Mouse (Mus musculus) cerebellum, postnatal 4 days (tissue): Measurements from ENCODE around the gene Tmem151a.

ENCODE experiments used
- DNase-seq, 2 experiments: peaks; one replicate each; pipeline ENCODE4 v3.0.0; 2022; ENCODE audit warnings: low spot score in 2 of 2, mixed read lengths in 1 of 2

Gene Tmem151a

GRCm38 (mm10) chr19:5085145-5085863 is at the start of gene Tmem151a:
Gene Tmem151a (minus strand): TSS chr19:5085531.
- peak in 1 of 2 experiments; percentile 28 for DNase-seq

GRCm38 (mm10) chr19:5131237-5131636 is 45.9 kb upstream of the Tmem151a start:
- DNase-seq, result no peak

- DNase-seq, result no peak
Measured at GRCm38 (mm10) chr19:5129770-5130169, 44.4 kb upstream of the Tmem151a start.

- DNase-seq, result peak in 1 of 2 experiments; percentile 45
Measured at GRCm38 (mm10) chr19:5124055-5124614, 38.8 kb upstream of the Tmem151a start.

- no peak for DNase-seq
Measured at GRCm38 (mm10) chr19:5123241-5123640, 37.9 kb upstream of the Tmem151a start.

- no peak for DNase-seq
Measured at GRCm38 (mm10) chr19:5122492-5122891, 37.2 kb upstream of the Tmem151a start.

GRCm38 (mm10) chr19:5118384-5118698 is 33.0 kb upstream of the Tmem151a start, which contains the start of gene Klc2:
Gene Klc2 (minus strand): TSS chr19:5118560.
- no peak for DNase-seq

GRCm38 (mm10) chr19:5117494-5118383 is 32.4 kb upstream of the Tmem151a start:
- peak; percentile 89 to 95 for DNase-seq

GRCm38 (mm10) chr19:5113783-5114182 is 28.5 kb upstream of the Tmem151a start:
- peak in 1 of 2 experiments; percentile 41 for DNase-seq

GRCm38 (mm10) chr19:5109659-5110453 is 24.5 kb upstream of the Tmem151a start:
- DNase-seq, result peak in 1 of 2 experiments; percentile 46

GRCm38 (mm10) chr19:5108702-5109101 is 23.4 kb upstream of the Tmem151a start:
- DNase-seq, result no peak

- no peak for DNase-seq
Measured at GRCm38 (mm10) chr19:5108271-5108575, 22.9 kb upstream of the Tmem151a start.

- no peak for DNase-seq
Measured at GRCm38 (mm10) chr19:5107556-5108270, 22.4 kb upstream of the Tmem151a start.

- DNase-seq, result peak; percentile 94 to 98
Measured at GRCm38 (mm10) chr19:5106731-5107191, 21.4 kb upstream of the Tmem151a start, which contains the start of gene Rab1b. Gene Rab1b (minus strand): TSS chr19:5107072.

GRCm38 (mm10) chr19:5106074-5106473 is 20.7 kb upstream of the Tmem151a start:
- no peak for DNase-seq

- peak in 1 of 2 experiments; percentile 69 for DNase-seq
Measured at GRCm38 (mm10) chr19:5098363-5099143, 13.2 kb upstream of the Tmem151a start, which contains the start of gene Cnih2. Gene Cnih2 (minus strand): TSS chr19:5098521.

- peak in 1 of 2 experiments; percentile 32 for DNase-seq
Measured at GRCm38 (mm10) chr19:5097521-5098362, 12.4 kb upstream of the Tmem151a start.

- no peak for DNase-seq
Measured at GRCm38 (mm10) chr19:5095887-5096474, 10.7 kb upstream of the Tmem151a start.
